Mouse (Mus musculus) CD8-positive naive resting alpha-beta T cell, adult 2 months (primary cell): Measurements from ENCODE around the gene Gm21897.
"Not testable (repeated sequence)": the region's sequence is repeated elsewhere in the genome, so short reads cannot be mapped to it uniquely, and the experiment has no call there.

Source experiments
- DNase-seq, 2 experiments: peaks; one replicate each; pipeline ENCODE4 v3.0.0; 2022; ENCODE audit warnings: low read depth in 2 of 2, low spot score in 2 of 2

Gene Gm21897

DNA sequence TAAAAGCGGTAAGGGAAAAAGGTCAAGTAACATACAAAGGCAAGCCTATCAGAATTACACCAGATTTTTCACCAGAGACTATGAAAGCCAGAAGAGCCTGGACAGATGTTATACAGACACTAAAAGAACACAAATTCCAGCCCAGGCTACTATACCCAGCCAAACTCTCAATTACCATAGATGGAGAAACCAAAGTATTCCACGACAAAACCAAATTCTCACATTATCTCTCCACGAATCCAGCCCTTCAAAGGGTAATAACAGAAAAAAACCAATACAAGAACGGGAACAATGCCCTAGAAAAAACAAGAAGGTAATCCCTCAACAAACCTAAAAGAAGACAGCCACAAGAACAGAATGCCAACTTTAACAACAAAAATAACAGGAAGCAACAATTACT lies at the start of gene Gm21897:
Gene Gm21897, plus strand, starts transcription at position 301 of the 400 bp plus-strand sequence.
- DNase-seq, result not testable (repeated sequence)

DNA sequence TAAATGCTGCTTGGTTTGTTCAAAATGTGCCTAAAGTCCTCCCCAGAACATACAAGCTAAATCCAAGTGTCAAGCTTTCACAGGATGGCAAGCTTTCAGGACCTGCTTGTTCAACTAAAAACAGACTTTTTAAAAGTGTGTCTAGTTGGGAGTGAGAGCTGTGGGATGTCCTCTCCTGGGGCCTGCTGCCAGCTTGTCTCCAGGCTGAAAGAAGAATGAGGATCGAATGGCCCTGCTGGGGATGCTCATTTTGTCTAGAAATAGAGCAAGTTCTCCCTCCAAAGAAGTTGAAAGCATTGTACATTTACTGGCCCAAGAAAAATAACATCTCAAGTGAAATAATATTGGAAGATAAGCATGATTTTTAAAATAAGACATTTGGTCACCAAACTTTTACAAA lies 45.0 kb upstream of the Gm21897 start:
- no peak for DNase-seq

DNA sequence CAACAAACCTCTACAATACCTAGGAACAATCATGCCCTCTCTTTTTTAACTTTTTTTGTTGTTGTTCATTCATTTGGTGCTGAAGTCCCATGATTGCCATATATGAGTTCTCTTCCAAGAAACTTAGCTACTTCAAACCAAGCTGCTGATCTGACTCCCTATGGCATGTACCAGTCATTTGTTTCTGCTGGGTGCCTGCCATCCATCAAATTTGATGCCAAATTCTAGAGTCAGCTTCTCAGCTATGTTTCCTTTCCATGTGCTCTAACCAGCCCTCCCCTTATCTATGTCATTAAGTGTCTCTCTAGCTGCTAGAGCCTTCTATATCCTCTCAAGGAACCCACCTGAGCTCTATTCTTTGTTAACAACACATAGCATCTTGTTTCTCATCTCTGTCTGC lies 39.8 kb upstream of the Gm21897 start:
- no peak for DNase-seq

DNA sequence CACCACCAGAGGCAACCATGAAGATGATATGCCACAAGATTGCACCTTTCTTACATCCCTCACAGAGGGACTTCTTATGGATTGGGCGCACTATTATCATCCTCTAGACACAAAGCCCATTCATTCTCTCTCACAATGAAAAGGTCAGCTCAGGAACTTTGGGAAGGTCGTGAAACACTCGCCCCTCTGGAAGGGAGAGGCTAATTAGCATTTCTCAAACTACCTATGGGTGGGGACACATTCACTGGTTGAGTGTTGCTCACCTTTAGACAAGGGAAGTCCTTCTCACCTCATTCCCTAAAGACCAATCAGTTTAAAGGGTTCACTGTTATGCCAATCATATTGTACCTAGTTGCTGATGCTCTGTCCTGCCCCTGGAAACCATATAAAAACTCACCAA lies 24.2 kb upstream of the Gm21897 start:
- no peak for DNase-seq

DNA sequence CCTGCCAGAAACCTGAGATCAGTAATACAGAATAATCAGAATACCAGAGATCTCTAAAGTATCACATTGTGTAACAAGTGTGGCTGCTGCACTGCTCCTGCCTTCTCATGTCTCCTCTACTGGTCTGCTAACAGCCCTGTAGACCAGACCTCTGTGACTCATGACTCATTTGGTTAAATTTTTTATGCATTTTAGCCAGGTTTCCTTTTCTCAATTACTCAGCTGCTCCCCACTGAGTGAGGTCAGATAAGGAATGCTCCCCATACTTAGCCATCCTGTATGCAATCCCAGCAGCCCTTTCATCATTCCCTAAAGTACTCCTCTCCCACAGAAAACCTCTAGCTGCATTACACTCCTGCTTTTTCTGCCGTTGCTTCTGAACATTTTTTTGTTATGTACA lies 23.0 kb upstream of the Gm21897 start:
- DNase-seq, result no peak

DNA sequence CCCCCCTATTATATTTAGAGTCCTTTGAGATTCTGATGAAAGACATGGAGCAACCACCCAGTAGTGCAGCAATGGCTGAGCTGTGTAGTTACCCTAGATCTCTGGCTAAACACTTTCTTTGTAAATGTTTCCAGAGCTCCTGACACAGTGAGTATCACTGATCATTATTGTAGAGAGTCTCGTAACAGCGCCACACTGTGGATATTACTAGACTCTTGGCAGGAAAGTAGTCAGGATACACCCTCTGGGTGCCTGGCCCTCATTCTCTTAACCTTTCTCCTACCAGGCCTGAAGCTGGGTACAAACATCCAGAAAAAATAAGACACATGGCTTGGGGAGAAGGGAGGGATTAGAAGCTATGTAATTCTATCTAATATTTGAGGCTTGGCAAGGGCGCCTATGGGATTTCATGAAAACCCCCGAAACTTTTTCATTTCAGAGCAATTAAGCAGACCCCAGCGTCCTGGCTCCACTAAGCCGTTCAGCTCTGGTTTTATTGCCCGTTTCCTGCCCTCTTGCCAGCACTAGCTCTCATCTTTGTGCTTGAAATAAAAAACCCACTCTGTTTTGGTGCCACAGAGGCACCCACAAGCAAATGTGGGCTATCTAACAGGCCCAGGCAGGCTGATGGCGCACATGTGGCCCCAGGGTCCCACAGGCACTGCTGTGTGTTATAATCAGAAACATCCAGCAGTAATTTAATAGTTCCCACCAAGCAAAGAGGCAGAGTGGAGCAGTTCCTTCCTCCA lies 22.2 kb upstream of the Gm21897 start:
- no peak for DNase-seq

DNA sequence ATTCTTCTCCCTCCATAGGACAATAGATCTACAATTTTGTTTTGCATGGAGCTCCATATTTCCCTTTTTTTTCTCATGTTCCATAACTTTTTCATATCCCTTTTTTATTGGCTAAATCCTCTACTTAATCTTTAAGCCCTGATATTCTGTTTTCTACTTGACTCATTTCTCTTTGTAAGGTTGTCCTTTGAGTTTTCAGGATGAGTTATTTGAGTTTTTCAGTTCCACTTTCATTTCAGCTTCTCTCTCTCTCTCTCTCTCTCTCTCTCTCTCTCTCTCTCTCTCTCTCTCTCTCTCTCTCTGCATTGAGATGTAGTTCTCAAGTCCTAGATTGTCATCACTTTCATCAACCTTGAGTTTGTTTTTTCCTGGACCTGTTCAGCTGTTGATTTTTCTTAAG lies 17.3 kb downstream of the Gm21897 start:
- no peak for DNase-seq

DNA sequence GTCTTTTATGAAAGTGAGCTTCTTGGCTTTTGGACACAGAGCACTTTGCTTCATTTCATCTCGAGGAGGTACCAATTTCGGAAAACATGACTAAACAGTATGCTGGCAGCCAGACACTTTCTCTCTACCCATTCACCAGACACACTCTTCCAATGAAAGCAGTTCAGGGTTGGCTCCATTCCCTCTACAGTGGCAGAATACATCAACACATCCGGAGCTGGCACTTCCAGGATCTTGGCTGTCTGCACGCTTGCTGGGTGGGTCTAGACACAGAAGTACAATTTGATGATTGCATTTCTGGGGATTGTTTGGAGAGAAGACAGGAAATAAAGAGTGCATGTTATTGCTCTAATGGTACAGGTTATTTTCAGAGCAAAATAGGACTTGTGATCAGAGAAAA lies 21.8 kb downstream of the Gm21897 start:
- DNase-seq, result no peak

DNA sequence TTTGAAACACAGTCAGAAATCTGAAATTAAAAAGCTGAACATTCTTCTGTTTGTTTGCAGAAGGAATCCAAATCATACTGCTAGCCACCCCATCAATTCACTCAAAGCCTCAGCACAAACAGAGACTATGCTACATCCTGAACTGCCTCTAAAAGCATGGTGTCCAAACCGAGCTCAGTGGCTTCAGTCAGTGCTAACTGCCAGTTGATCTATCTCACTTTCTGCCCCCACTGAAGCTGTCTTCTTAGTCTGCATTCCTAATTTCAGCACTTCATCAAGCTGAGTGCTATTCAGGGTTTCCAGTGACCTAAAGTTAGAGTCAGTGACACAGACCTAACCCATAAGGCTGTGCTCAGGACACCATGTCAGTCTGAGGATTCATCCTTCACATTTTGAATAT lies 28.8 kb downstream of the Gm21897 start:
- DNase-seq, result no peak

DNA sequence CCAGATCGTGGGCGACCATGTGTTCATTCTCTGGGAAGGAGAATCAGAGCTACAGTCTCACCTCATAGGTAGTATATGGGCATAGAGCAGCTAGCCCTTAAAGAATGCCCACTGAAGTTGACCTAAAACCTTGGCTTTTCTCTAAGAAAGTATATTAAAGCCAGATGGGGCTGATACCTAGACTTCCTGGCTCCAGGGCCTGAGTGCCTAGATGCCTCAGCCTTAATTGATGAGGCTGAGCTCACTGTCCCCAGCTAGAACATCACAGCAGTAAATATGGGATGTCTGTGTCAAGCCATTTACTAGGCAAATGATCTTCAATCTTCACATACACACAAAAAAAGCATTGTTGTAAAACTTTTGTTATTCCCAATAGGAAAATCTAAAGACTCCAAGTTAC lies 32.1 kb downstream of the Gm21897 start:
- no peak for DNase-seq

DNA sequence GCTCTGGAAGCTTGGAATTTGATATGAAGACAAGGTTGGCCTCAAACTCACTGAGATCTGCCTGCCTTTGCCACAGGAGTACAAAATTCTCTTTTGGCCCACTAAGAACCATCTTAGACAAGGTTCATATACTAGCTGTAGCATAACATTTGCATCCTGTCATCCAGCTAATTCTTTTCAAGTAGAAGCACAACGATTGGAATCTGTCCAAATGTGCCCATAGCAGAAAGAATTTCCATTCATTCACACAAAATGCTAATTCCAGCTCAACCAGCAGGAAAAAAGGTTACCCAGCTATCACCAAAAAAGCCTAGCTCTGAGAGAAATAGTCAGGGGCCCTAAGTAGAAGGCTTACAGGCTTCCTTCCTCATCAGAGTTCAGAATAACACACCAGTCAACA lies 34.0 kb downstream of the Gm21897 start:
- no peak for DNase-seq

DNA sequence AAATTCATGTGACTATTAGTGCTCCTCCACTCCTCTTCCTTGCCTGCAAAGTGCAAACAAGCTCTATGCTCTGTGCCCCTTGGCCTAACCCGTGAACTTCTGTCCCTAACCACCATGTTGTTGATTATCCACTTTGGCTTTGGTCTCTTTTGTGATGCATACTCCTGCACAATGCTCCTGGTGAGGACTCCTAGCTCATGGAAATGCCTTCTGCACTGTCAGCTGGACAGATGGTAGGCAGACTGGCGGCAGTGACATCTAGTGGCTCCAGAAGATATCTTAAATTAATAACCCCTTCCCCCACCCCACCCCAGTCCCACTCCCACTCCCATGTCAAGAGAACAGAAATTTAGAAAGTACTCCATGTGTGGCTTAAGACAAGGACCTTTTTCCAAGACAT lies 35.1 kb downstream of the Gm21897 start:
- no peak for DNase-seq

DNA sequence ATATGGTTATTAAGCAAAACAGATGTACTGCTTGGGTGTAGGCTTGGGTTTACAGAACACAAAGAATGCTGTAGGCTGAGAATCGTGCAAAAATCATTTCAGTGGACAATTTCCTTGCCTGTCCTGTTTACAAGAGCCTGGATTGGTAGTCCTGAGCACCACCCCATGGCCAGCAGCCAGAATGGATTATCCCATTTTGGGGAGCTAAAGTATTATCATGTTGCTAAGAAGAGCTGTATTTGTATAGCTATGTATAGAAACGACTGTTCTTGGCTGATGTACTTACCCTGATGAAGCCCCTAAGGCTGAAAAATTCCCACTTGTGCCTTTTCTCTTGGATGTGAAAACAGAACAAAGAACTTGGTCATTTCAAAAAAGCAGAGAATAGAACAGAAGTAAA lies 37.6 kb downstream of the Gm21897 start:
- DNase-seq, result no peak

DNA sequence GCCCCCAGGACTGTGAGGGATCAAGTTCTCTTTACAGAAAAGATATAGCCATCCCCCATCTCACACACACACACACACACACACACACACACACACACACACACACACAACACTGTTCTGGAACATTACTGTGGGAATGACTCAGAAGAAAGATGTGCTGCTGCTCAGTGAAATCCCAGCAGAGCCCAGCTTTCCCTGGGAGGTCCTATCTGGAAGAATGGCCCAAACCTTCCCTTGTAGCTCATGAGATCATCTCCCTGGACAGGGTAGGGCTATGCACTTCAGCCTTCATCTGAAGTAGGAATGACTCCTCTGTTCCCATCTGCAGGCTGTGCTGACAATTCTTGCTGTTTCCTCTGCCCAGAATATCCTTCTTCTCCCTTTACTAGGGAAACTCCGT lies 38.1 kb downstream of the Gm21897 start:
- no peak for DNase-seq

DNA sequence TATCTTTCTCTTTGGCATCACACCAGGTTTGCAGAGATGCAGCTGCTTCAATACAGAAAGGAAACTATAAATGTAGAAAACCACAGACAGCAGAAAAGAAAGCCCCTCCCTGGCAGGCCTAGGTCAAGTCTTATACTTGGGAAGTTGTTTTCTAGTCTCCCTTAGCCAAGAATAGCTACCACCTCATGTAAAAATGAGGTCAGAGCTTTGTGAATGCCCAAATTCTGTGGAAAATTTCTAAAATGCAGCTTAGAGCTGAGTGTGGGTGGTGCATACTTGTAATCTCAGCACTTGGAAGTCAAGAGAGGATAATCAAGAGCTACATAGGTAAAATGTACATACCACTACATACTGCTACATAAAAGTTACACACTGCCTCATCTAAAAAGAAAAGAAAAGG lies 40.5 kb downstream of the Gm21897 start:
- DNase-seq, result no peak

DNA sequence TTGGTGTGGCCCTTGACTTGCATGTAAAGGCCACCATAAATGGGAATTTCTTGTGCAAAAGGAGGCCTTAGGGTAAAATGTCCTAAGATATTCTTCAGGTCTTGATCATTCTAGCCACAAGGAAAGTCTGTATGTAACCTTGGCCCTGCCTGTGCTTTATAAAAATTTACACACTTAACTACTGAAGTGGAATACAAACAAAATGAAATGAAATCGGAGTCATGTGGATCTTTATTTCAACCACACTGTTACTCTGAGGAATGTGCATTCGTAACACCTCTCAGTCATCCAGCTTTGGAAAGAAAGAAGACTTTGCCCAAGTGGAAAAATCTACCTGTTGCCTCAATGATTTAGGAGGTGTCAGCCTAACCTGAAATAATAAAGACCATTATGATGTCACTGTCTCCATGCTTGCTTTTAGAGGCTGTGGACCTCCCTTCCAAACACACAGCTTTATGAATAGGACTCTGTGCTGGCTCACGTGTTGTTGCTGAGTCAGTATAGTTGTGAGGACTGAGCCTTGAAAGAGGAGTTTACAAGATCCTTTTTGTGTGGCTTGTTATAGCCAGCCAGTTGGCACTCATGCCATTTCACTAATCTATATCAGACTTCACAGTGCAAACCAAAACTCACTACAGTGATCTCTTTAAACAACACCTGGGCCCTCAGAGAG lies 42.0 kb downstream of the Gm21897 start:
- DNase-seq, result no peak

DNA sequence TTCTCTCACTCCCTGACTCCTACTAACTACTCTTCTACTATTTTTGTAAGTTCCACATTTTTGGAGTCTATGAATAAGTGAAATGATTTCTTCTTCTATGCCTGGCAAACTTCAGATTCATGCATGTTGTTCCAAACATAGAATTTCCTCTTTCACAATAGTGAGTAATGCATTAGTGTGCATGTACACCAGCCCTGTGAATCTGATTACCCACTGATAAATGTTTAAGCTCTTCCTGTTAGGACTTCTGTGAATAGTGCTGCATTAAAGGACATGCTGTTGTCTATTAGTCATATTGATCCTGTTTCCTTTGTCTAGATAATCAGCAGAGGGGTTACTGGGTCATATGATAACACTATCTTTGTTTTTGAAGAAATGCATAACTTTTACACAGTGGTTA lies 43.6 kb downstream of the Gm21897 start:
- no peak for DNase-seq
